Mouse (Mus musculus) lung, adult 18-20 months (tissue): ENCODE results near the gene Ncoa5.

Experiments used
- DNase-seq, 2 experiments: peaks; one replicate each; pipeline ENCODE4 v3.0.0; 2022; ENCODE audit warnings: mixed read lengths in 2 of 2

The Ncoa5 gene

GRCm38 (mm10) chr2:165034131-165035057 is at the start of gene Ncoa5:
TSS of gene Ncoa5 (minus strand) at chr2:165034867.
- peak; percentile 98 for DNase-seq

- DNase-seq: no peak
These were observed 46.6 kb upstream of the Ncoa5 start for GRCm38 (mm10) chr2:165081257-165081656.

GRCm38 (mm10) chr2:165080657-165081056 is 46.0 kb upstream of the Ncoa5 start:
- no peak for DNase-seq

GRCm38 (mm10) chr2:165078605-165079004 is 43.9 kb upstream of the Ncoa5 start:
- DNase-seq: no peak

GRCm38 (mm10) chr2:165078045-165078444 is 43.4 kb upstream of the Ncoa5 start:
- DNase-seq: no peak

- no peak for DNase-seq
These were observed 42.4 kb upstream of the Ncoa5 start for GRCm38 (mm10) chr2:165077055-165077454.

GRCm38 (mm10) chr2:165074937-165075336 is 40.3 kb upstream of the Ncoa5 start:
- DNase-seq: peak; percentile 65 to 72

- peak; percentile 43 to 47 for DNase-seq
These were observed 39.6 kb upstream of the Ncoa5 start for GRCm38 (mm10) chr2:165074081-165074884.

GRCm38 (mm10) chr2:165073381-165073781 is 38.7 kb upstream of the Ncoa5 start:
- DNase-seq: no peak

GRCm38 (mm10) chr2:165070096-165070816 is 35.6 kb upstream of the Ncoa5 start:
- DNase-seq: peak; percentile 51 to 55

GRCm38 (mm10) chr2:165068806-165069205 is 34.1 kb upstream of the Ncoa5 start:
- DNase-seq: no peak

GRCm38 (mm10) chr2:165064489-165064888 is 29.8 kb upstream of the Ncoa5 start:
- DNase-seq: no peak

- peak; percentile 14 to 37 for DNase-seq
These were observed 27.2 kb upstream of the Ncoa5 start for GRCm38 (mm10) chr2:165061638-165062433.

- no peak for DNase-seq
These were observed 25.3 kb upstream of the Ncoa5 start for GRCm38 (mm10) chr2:165059961-165060360.

- DNase-seq: no peak
These were observed 21.9 kb upstream of the Ncoa5 start for GRCm38 (mm10) chr2:165056377-165057085.

GRCm38 (mm10) chr2:165055905-165056304 is 21.2 kb upstream of the Ncoa5 start:
- DNase-seq: peak; percentile 27 to 48

- peak; percentile 83 for DNase-seq
These were observed 20.5 kb upstream of the Ncoa5 start, which contains the start of gene Cd40 for GRCm38 (mm10) chr2:165054888-165055852. TSS of gene Cd40 (plus strand) at chr2:165055627.

- no peak for DNase-seq
These were observed 16.9 kb upstream of the Ncoa5 start for GRCm38 (mm10) chr2:165051566-165051965.

GRCm38 (mm10) chr2:165050826-165051548 is 16.3 kb upstream of the Ncoa5 start:
- DNase-seq: no peak
